Mouse (Mus musculus): Measurements from ENCODE around the gene Myo1d. TPM values are rescaled to one million over a fixed set of nuclear protein-coding genes. Genes with fewer than 3 reads are reported as not detected.

The Myo1d gene
- polyA plus RNA-seq, 1 experiment from 2014 or later, result 10.8 TPM

DNA sequence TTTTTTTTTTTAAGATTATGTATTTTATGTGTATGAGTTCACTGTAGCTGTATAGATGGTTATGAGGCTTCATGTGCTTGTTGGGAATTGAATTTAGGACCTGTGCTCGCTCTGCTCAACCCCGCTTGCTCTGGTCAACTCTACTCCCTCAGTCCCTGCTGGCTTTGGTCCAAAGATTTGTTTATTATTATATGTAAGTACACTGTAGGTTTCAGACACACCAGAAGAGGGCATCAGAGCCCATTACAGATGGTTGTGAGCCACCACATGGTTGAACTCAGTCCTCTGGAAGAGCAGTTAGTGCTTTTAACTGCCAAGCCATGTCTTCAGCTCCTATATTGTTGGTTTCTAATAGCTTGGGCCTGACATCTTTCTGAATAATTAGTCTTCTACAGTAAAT, 330.0 kb downstream of the Myo1d start:
- H3K36me3 ChIP-seq (ENCODE audit: control insufficient read depth, insufficient read depth, low read length), result peaks cover 20% of the 10 kb centered on the region
- ATAC-seq (replicated peaks; ENCODE audit: insufficient number of reproducible peaks, low FRiP score, low TSS enrichment), result no peak
- WGBS (ENCODE audit: insufficient replicate concordance), result 90% methylated on average over 2 of the region's 2 CpGs
- no peak overlapping the region for H3K9ac ChIP-seq (ENCODE audit: low read depth, low read length)
- no peak overlapping the region for H3K4me3 ChIP-seq (ENCODE audit: low read depth, low read length)
- no peaks in the 10 kb centered on the region for H3K4me1 ChIP-seq (ENCODE audit: control insufficient read depth, insufficient read depth, low read length)
- no peak overlapping the region for H3K4me2 ChIP-seq
- no peaks in the 10 kb centered on the region for H3K9me3 ChIP-seq (replicated peaks; ENCODE audit: control insufficient read depth, low read length)
- H3K27me3 ChIP-seq (ENCODE audit: control insufficient read depth, insufficient read depth, low read length), result no peaks in the 10 kb centered on the region
- H3K27ac ChIP-seq (ENCODE audit: low read depth, low read length), result no peak overlapping the region

DNA sequence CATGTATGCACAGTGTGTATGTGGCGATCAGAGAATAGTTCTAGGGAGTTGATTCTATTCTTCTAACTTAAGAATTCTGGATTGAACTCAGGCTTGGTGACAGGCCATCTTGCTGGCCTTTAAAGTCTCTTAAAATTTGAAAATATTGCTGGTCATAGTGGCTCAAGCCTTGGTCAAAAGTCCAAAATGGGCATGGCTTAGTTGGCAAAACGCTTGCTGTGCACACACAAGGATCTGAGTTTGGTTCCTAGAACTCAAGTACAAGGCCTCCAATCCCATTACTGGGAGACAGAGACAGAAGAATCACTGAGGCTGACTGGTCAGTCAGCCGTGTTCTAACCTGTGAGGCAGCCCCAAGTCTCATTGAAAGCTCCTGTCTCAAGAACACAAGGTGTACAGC, 332.9 kb downstream of the Myo1d start:
- H3K36me3 ChIP-seq (ENCODE audit: control insufficient read depth, insufficient read depth, low read length), result peaks cover 17% of the 10 kb centered on the region
- H3K9me3 ChIP-seq (replicated peaks; ENCODE audit: control insufficient read depth, low read length), result no peaks in the 10 kb centered on the region
- H3K27me3 ChIP-seq (ENCODE audit: control insufficient read depth, insufficient read depth, low read length), result no peaks in the 10 kb centered on the region
- no peaks in the 10 kb centered on the region for H3K4me1 ChIP-seq (ENCODE audit: control insufficient read depth, insufficient read depth, low read length)
- H3K4me3 ChIP-seq (ENCODE audit: low read depth, low read length), result no peak overlapping the region
- ATAC-seq (replicated peaks; ENCODE audit: insufficient number of reproducible peaks, low FRiP score, low TSS enrichment), result no peak
- H3K27ac ChIP-seq (ENCODE audit: low read depth, low read length), result no peak overlapping the region
- 87% methylated on average over 3 of the region's 3 CpGs for WGBS (ENCODE audit: insufficient replicate concordance)
- H3K9ac ChIP-seq (ENCODE audit: low read depth, low read length), result no peak overlapping the region
- no peak overlapping the region for H3K4me2 ChIP-seq

Other genes with a start within 250 kb of the Myo1d start
- gene Tmem98, start 30.1 kb upstream of the Myo1d start, polyA plus RNA-seq (2014; fragmentation: Nextera tagmentation; extraction: Ambion mirVana), result 113 and 116 TPM in 2 replicates
- gene Spaca3, start 78.3 kb upstream of the Myo1d start, polyA plus RNA-seq (2014; fragmentation: Nextera tagmentation; extraction: Ambion mirVana), result not detected in 2 replicates

Measured in heart, embryonic 11.5 days (tissue).